Mouse (Mus musculus): ENCODE results near the gene Kcnf1.

- TF ChIP-seq CHD2 (IDR thresholded peaks at IDR 0.05; ENCODE audit: low read depth, low read length) (no peak), MAFK (IDR thresholded peaks at IDR 0.05; ENCODE audit: insufficient read depth, low read depth, low read length) (no peak)
These were observed 34.9 kb downstream of the Kcnf1 start for GRCm38 (mm10) chr12:17141791-17142190.

Data from ES-E14 (cell line).